Mouse (Mus musculus) neural tube, embryonic 12.5 days (tissue): ENCODE results near the gene Agpat1. TPM values are rescaled to one million over a fixed set of nuclear protein-coding genes. Genes with fewer than 3 reads are reported as not detected.

Source experiments
- ATAC-seq: fragments of 200-750 bp; cut with Nextera tagmentation; 2 replicates; pipeline ENCODE4 v1.8.0; 2017; ENCODE audit warnings: low read depth, mild to moderate bottlenecking, moderate TSS enrichment, moderate library complexity; ENCODE audit not compliant: low FRiP score
- H3K27ac ChIP-seq: fragments of 300-500 bp; sonication (generic); 2 replicates; pipeline ENCODE4 v1.5.1; 2016
- H3K27me3 ChIP-seq: fragments of 300-500 bp; sonication (generic); replicated peaks from 2 replicates; pipeline ENCODE4 v1.6.1; 2016; ENCODE audit warnings: mild to moderate bottlenecking
- H3K36me3 ChIP-seq: fragments of 300-500 bp; sonication (generic); 2 replicates; pipeline ENCODE4 v1.6.1; 2016; ENCODE audit warnings: mild to moderate bottlenecking
- H3K4me1 ChIP-seq: fragments of 300-500 bp; sonication (generic); 2 replicates; pipeline ENCODE4 v1.6.1; 2016
- H3K4me2 ChIP-seq: fragments of 300-500 bp; sonication (generic); replicated peaks from 2 replicates; pipeline ENCODE4 v1.6.1; 2016; ENCODE audit warnings: mild to moderate bottlenecking
- H3K4me3 ChIP-seq: fragments of 300-500 bp; sonication (generic); 2 replicates; pipeline ENCODE4 v1.5.1; 2016
- H3K9ac ChIP-seq: fragments of 300-500 bp; sonication (generic); 2 replicates; pipeline ENCODE4 v1.6.1; 2016; ENCODE audit warnings: mild to moderate bottlenecking
- H3K9me3 ChIP-seq: fragments of 300-500 bp; sonication (generic); 2 replicates; pipeline ENCODE4 v1.6.1; 2016; ENCODE audit warnings: mild to moderate bottlenecking
- WGBS: fragments of 180-500 bp; shearing (Covaris S2); methylation state at CpG from one replicate; pipeline ENCODE4 v1.1.7; 2016; 5-methylcytosine and 5-hydroxymethylcytosine counted together
- polyA plus RNA-seq: library from polyadenylated mRNA; unstranded; fragments of >200 nt; fragmentation: Nextera tagmentation; extraction: Ambion mirVana; gene quantifications from 2 replicates; pipeline ENCODE4 v1.2.1, GENCODE M21; 2016

Gene Agpat1
- polyA plus RNA-seq, 1 experiment from 2014 or later: 81.1 TPM

DNA sequence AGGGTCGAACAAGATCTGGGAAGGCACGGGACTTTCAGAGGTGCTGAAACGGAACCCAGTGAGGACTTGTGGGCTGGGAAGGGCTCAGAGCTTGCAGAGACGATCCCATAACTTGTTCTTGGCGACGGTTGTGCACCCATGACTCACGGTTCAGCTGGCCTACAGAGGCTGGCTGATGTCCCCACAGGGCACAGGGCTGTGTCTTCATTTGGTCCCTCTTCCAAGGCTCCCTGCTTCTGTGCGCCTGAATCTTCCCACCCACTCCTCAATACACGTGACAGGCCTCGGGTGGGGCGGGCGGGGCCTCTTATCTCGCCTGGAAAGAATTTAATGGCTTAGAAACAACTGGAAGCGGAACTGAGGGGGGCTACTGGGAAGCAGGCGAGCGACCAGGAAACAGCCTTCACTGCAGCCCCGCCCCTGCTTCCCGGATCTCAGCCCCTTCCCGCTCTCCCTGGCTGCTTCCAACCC, 57.1 kb downstream of the Agpat1 start:
- H3K9me3 ChIP-seq: no peaks in the 10 kb centered on the region
- no peak for ATAC-seq
- H3K4me3 ChIP-seq: no peak overlapping the region
- peaks cover 30% of the 10 kb centered on the region for H3K27me3 ChIP-seq
- H3K36me3 ChIP-seq: no peaks in the 10 kb centered on the region
- H3K4me2 ChIP-seq: peak overlapping the region; percentile 40
- no peak overlapping the region for H3K9ac ChIP-seq
- WGBS: 15% methylated on average over 19 of the region's 19 CpGs
- H3K4me1 ChIP-seq: peaks cover 5% of the 10 kb centered on the region; the same call in 1 of the 2 replicates
- H3K27ac ChIP-seq: no peak overlapping the region

DNA sequence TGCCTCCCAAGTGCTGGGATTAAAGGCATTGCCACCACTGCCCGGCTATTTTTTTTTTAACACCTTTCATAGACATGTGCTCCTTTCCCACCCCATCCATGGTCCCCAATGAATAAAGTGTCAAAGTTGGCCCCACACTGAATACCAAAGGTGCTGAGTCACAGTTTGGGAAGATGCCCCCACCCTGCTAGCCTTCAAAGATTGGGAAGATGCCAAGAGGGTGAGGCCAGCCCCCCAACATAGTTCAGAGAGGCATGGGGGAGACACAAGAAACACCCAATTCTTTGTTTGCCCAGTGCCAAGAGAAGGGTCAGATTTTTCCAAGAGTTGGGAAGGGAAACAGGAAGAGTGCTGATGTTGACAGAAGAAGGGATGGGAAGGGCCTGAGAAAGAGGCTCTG, 58.4 kb downstream of the Agpat1 start:
- H3K27ac ChIP-seq: no peak overlapping the region
- peaks cover 5% of the 10 kb centered on the region; the same call in 1 of the 2 replicates for H3K4me1 ChIP-seq
- H3K9ac ChIP-seq: no peak overlapping the region
- no peak for ATAC-seq
- no peak overlapping the region for H3K4me2 ChIP-seq
- no peak overlapping the region for H3K4me3 ChIP-seq
- H3K27me3 ChIP-seq: peaks cover 30% of the 10 kb centered on the region
- H3K9me3 ChIP-seq: no peaks in the 10 kb centered on the region
- no peaks in the 10 kb centered on the region for H3K36me3 ChIP-seq
- WGBS: 78% methylated on average over 1 of the region's 1 CpGs

GRCm38 (mm10) chr17:34662978-34663377, 58.9 kb downstream of the Agpat1 start:
- H3K27ac ChIP-seq: no peak overlapping the region
- no peak overlapping the region for H3K4me2 ChIP-seq
- H3K27me3 ChIP-seq: peaks cover 30% of the 10 kb centered on the region
- ATAC-seq: no peak
- H3K9me3 ChIP-seq: no peaks in the 10 kb centered on the region
- WGBS: 80% methylated on average over 8 of the region's 8 CpGs
- no peaks in the 10 kb centered on the region for H3K36me3 ChIP-seq
- H3K4me1 ChIP-seq: peaks cover 5% of the 10 kb centered on the region; the same call in 1 of the 2 replicates
- no peak overlapping the region for H3K9ac ChIP-seq
- H3K4me3 ChIP-seq: no peak overlapping the region

Other genes starting within 250 kb of the Agpat1 start
- not detected in 2 replicates for gene Btnl2, start 249.4 kb upstream of the Agpat1 start, polyA plus RNA-seq
- not detected in 2 replicates for gene Btnl1, start 227.1 kb upstream of the Agpat1 start, polyA plus RNA-seq
- gene BC051142, start 205.4 kb upstream of the Agpat1 start, polyA plus RNA-seq: 1.4 and 1.6 TPM in 2 replicates
- not detected in 2 replicates for gene Btnl4, start 126.9 kb upstream of the Agpat1 start, polyA plus RNA-seq
- not detected in 2 replicates for gene Btnl6, start 86.9 kb upstream of the Agpat1 start, polyA plus RNA-seq
- gene Notch4, start 40.0 kb upstream of the Agpat1 start, polyA plus RNA-seq: 10.2 and 11.6 TPM in 2 replicates
- 4.2 and 5.5 TPM in 2 replicates for gene Gpsm3, start 14.5 kb upstream of the Agpat1 start, polyA plus RNA-seq
- gene Pbx2, start 13.0 kb upstream of the Agpat1 start, polyA plus RNA-seq: 17.1 and 18.4 TPM in 2 replicates
- gene Ager, start 6.4 kb upstream of the Agpat1 start, polyA plus RNA-seq: 1.9 and 2.3 TPM in 2 replicates
- 249 and 263 TPM in 2 replicates for gene Rnf5, start 572 bp upstream of the Agpat1 start, polyA plus RNA-seq
- gene Egfl8, start 11.7 kb downstream of the Agpat1 start, polyA plus RNA-seq: 13.0 and 15.5 TPM in 2 replicates
- 22.9 and 25.2 TPM in 2 replicates for gene Ppt2, start 24.2 kb downstream of the Agpat1 start, polyA plus RNA-seq
- gene Prrt1, start 25.3 kb downstream of the Agpat1 start, polyA plus RNA-seq: 1.4 and 1.6 TPM in 2 replicates
- gene Fkbpl, start 40.5 kb downstream of the Agpat1 start, polyA plus RNA-seq: 17.4 and 17.5 TPM in 2 replicates
- 116 and 120 TPM in 2 replicates for gene Atf6b, start 42.9 kb downstream of the Agpat1 start, polyA plus RNA-seq
- gene Tnxb, start 66.3 kb downstream of the Agpat1 start, polyA plus RNA-seq: 0.03 TPM in 2 replicates
- gene C4b, start 139.6 kb downstream of the Agpat1 start, polyA plus RNA-seq: not detected in 2 replicates
- not detected in 2 replicates for gene Cyp21a1, start 200.3 kb downstream of the Agpat1 start, polyA plus RNA-seq
- 30.8 and 30.9 TPM in 2 replicates for gene Stk19, start 232.7 kb downstream of the Agpat1 start, polyA plus RNA-seq
- gene Dxo, start 232.8 kb downstream of the Agpat1 start, polyA plus RNA-seq: 64.1 and 66.2 TPM in 2 replicates
- 61.2 and 64.7 TPM in 2 replicates for gene Skiv2l, start 245.9 kb downstream of the Agpat1 start, polyA plus RNA-seq
- gene Nelfe, start 246.1 kb downstream of the Agpat1 start, polyA plus RNA-seq: 95.9 and 98.6 TPM in 2 replicates